Mouse (Mus musculus) heart, postnatal 0 days (tissue): ENCODE results near the gene Heg1.

Experiments
- CTCF ChIP-seq: IDR thresholded peaks from 2 replicates; pipeline ENCODE4 v1.5.1; 2016; ENCODE audit warnings: antibody characterized with exemption, control low read depth, low read depth
- EP300 ChIP-seq: IDR thresholded peaks from 2 replicates; pipeline ENCODE4 v1.6.1; 2016; ENCODE audit warnings: antibody characterized with exemption, low read depth

- no peak for TF ChIP-seq CTCF
- no peak for TF ChIP-seq EP300
These were observed 50.4 kb downstream of the Heg1 start for GRCm38 (mm10) chr16:33734545-33734944.
